Mouse (Mus musculus) ZHBTc4 (cell line): ENCODE data around the gene Hdac5.

Experiments
- DNase-seq: peaks from one replicate; pipeline ENCODE4 v3.0.0-alpha.2; 2011; ENCODE audit warnings: low read depth, low spot score

The Hdac5 gene

DNA sequence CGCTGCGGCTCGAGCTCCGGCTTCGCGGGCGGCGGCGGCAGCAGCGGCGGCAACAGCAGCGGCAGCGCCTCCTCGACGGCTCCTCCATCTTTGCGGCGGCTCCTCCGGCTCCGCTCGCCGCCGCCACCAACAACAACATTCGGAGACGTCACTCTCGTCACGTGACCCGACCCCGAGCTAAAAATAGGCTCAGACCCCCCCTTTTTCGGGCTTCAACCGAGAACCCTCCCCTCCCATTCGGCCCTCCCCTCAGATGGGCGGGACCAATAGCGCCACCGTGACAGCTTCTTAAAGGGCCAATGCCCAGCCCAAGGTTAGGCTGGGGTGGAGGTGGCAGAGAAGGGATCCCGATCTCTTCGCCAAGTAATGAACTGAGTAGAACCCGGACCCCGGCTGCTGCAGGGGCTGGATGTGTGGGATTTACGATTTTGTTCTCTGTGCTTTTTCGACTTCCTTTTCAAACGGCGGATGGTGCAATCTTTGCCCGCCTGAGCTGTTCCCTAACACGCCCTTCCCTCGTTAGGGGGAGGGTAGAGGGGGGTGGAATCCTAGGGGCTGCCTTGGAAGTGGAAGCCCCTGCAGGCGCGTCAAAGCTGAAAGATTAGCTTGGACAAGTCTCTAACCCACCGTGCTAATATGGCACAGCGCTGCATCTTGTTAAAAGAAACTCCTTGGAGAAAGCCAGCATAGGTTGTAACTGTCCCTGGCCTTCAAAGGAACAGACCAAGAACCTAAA, at the start of gene Hdac5:
Gene Hdac5 (minus strand): TSS at position 161 of the 736 bp plus-strand sequence.
- DNase-seq: peak; percentile 99

GRCm38 (mm10) chr11:102279595-102279994, 49.6 kb upstream of the Hdac5 start:
- no peak for DNase-seq

GRCm38 (mm10) chr11:102277754-102278153, 47.8 kb upstream of the Hdac5 start:
- no peak for DNase-seq

GRCm38 (mm10) chr11:102276411-102276915, 46.5 kb upstream of the Hdac5 start:
- DNase-seq: peak; percentile 81

- DNase-seq: no peak
Measured at GRCm38 (mm10) chr11:102268520-102269244, 38.7 kb upstream of the Hdac5 start, which contains the start of gene Asb16. Asb16 (plus strand) TSS chr11:102268743.

- DNase-seq: peak; percentile 96
Measured at GRCm38 (mm10) chr11:102267480-102267879, 37.5 kb upstream of the Hdac5 start.

DNA sequence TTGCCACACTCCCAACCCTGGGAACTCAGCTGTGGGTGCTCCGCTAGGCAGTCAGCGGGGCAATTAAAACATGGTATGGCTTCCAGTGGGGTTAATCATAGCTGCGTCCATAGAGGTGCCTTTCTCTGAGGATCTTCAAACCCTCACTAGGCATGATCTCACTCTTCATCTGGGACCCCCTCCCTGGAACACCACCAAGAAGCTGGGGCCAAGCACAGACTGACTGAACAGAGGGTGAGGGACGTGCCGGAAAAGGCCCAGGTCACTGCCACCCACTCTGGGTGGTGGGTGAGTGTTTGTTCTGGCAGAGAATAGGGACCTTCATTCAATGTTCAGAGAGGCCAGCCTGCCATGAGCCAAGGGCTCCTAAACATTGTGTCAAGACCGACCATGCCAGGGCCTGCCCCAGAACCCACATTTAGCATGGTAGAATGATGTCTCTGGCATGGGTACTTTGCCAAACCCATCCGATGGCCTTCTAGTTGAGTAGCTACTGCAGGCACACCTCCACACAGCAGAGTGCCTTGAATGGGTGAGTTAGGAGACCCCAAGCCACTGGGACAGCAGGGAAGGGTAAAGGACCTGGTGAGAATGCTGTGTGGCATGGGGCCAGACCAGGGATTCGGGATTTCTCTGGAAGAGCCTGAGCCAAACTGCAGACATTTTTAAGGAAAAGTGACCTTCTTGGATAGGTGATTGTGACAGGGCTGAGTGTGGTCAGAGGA, 36.8 kb upstream of the Hdac5 start:
- DNase-seq: no peak

GRCm38 (mm10) chr11:102265816-102266215, 35.9 kb upstream of the Hdac5 start:
- peak; percentile 53 for DNase-seq

DNA sequence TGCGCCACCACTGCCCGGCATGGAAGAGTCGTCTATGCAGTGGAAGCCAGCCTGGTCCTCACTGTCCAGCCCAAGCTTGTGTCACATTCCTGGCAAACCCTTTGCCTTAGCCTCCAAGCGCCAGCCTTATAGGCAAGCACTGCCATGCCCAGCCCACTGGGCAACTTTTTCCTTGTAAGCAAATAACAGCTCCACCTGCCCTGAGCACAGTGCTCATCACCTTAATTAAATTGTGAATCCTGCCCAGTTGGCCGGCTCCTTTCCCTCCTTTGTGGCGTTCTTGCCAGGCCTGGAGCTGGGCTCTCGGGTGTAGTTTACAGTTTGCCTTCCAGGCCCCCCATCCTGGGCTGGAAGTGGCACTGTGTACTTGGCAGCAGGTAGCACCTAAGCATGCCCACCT, 33.2 kb upstream of the Hdac5 start:
- DNase-seq: no peak

DNA sequence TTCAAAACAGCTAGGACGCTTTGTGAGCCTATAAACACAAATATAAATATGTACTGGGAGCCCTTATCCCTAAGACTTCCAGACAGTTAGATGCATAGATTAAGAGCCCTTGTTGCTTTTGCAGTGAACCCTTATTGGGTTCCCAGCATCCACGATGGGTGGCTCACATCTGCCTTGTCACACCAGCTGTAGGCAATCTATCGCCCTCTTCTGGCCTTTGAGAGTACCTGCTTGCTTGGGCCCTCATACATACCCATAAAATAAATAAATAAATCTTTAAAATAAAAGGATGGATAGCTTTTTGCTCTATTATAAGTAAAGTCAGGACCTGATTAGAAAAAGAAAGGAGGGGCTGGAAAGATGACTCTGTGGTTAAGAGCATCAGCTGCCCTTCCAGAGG, 28.6 kb upstream of the Hdac5 start:
- peak; percentile 72 for DNase-seq

GRCm38 (mm10) chr11:102258095-102258494, 28.1 kb upstream of the Hdac5 start:
- no peak for DNase-seq

- peak; percentile 61 for DNase-seq
Measured at GRCm38 (mm10) chr11:102257514-102257913, 27.5 kb upstream of the Hdac5 start.

DNA sequence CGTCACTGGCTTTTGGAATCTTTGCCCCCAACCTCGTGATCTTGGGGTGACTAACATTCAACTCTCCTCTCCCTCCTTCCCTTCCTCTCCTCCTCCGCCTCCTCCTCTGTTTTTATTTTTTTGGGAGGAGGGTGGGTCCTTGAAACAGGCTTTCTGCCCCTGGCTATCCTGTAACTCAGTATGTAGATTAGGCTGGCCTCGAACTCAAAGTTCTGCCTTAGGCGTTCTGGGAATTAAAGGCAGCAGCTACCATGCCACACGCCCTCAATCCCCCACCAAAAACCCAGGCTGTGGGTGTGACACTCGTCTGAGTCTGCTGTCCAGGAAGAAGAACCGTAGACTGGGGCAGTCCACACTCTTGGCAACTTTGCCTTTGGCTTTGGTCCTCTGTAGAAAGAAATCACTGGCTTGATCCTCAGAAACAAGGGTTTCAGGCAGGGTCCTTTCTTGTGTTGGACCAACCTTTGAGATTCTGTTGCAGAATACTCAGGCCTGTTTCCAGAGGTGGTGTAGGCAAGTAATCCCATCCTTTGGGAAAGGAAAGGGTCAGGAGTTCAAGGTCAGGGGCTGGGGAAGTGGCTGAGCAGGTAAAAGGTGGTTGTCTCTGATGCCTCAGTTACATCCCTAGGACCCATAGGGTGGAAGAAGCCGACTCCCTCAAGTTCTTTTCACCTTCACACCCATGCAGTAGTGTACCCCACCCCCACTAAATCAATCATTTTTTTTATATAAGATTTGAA, 19.6 kb upstream of the Hdac5 start:
- peak; percentile 88 for DNase-seq

- DNase-seq: peak; percentile 98
Measured at GRCm38 (mm10) chr11:102248630-102249230, 18.8 kb upstream of the Hdac5 start, which contains the start of gene BC030867. BC030867 (plus strand) TSS chr11:102248882.

- no peak for DNase-seq
Measured at GRCm38 (mm10) chr11:102246871-102247270, 16.9 kb upstream of the Hdac5 start.

- DNase-seq: no peak
Measured at GRCm38 (mm10) chr11:102246273-102246635, 16.3 kb upstream of the Hdac5 start.

DNA sequence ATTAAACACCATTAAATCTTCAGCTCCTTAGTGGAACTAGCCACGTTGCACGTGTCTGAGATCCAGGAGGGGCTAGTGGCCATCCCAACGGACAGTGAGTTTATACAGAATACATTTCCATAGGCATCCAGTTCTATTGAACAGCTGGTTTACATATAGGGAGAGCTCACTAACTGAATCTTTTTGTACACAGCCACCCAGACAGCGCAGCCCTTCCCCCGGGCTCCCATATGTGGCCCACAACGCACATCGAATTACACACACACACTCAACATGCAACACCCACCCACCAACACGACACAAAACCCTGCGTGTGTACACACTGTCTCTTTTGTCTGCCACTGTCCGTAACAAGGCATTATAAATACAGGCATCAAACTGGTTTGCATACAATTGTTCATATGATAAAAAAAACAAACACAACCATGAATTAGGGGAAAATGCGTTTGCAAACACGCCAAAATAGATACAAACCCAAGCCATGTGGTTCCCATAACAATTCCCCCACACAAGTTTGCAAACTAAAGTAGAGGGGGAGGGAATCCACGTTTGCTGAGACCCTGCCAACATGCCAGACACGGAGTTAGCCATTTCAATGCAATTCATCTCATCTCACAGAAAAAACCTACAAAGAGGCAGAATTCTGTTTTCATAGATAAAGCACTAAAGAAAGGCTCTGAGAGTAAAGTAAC, 15.8 kb upstream of the Hdac5 start:
- DNase-seq: no peak

DNA sequence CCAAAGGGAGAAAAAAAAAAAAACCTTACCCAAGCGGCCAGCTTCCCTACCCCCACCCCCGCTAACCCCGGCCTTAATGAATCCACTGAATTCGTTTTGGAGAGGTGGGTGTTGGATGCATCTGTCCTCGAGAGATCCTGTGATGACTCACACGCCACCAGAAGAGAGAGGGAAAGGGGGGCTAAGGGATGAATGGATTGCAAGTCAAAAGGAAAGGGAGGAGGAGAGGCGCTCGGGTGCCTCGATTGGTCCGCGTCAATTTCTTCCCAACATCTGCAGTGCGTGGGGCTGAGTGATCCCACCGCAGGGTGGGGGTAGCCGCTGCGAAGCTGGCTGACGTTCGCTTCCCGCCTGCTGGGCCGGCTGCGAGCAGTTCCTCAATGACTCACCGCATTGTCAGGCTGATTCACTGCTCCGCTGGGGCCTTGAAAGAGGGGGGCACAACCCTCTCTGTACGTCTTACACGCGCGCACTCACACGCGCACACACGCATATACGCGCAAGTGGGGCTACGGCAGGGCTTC, 15.0 kb upstream of the Hdac5 start:
- peak; percentile 65 for DNase-seq

GRCm38 (mm10) chr11:102241874-102242273, 11.9 kb upstream of the Hdac5 start:
- peak; percentile 70 for DNase-seq

GRCm38 (mm10) chr11:102241246-102241645, 11.3 kb upstream of the Hdac5 start:
- no peak for DNase-seq
